Mouse (Mus musculus) forebrain, embryonic 11.5 days (tissue): ENCODE data around the gene Hbp1. TPM values are rescaled to one million over a fixed set of nuclear protein-coding genes. Genes with fewer than 3 reads are reported as not detected.

Experiments used
- ATAC-seq: fragments of 200-750 bp; cut with Nextera tagmentation; replicated peaks from 2 replicates; pipeline ENCODE4 v1.8.0; 2017; ENCODE audit warnings: moderate TSS enrichment; ENCODE audit not compliant: low FRiP score
- DNase-seq: peaks from one replicate; pipeline ENCODE4 v3.0.0-alpha.2; 2017; ENCODE audit warnings: low spot score
- H3K27ac ChIP-seq: fragments of 300-500 bp; sonication (generic); 2 replicates; pipeline ENCODE4 v1.5.1; 2014; ENCODE audit warnings: low read depth, low read length
- H3K27me3 ChIP-seq: fragments of 300-500 bp; sonication (generic); 2 replicates; pipeline ENCODE4 v1.6.1; 2014; ENCODE audit warnings: mild to moderate bottlenecking, low read length, mixed read lengths; ENCODE audit not compliant: control insufficient read depth, insufficient read depth
- H3K36me3 ChIP-seq: fragments of 300-500 bp; sonication (generic); 2 replicates; pipeline ENCODE4 v1.6.1; 2014; ENCODE audit warnings: mild to moderate bottlenecking, low read length, moderate library complexity, mixed read lengths; ENCODE audit not compliant: control insufficient read depth, insufficient read depth
- H3K4me1 ChIP-seq: fragments of 300-500 bp; sonication (generic); replicated peaks from 2 replicates; pipeline ENCODE4 v1.6.1; 2014; ENCODE audit warnings: low read length, mixed read lengths; ENCODE audit not compliant: control insufficient read depth, insufficient read depth
- H3K4me2 ChIP-seq: fragments of 300-500 bp; sonication (generic); 2 replicates; pipeline ENCODE4 v1.6.1; 2014; ENCODE audit warnings: low read depth, mild to moderate bottlenecking, low read length, moderate library complexity, mixed read lengths; ENCODE audit not compliant: severe bottlenecking
- H3K4me3 ChIP-seq: fragments of 300-500 bp; sonication (generic); 2 replicates; pipeline ENCODE4 v1.5.1; 2014; ENCODE audit warnings: low read depth, low read length
- H3K9ac ChIP-seq: fragments of 300-500 bp; sonication (generic); 2 replicates; pipeline ENCODE4 v1.6.1; 2014; ENCODE audit warnings: low read length
- H3K9me3 ChIP-seq: fragments of 300-500 bp; sonication (generic); 2 replicates; pipeline ENCODE4 v1.6.1; 2016; ENCODE audit warnings: low read length, mixed read lengths; ENCODE audit not compliant: control insufficient read depth
- WGBS: fragments of 180-500 bp; shearing (Covaris S2); extraction: QIAGEN DNeasy Blood & Tissue Kit; methylation state at CpG from one replicate; pipeline ENCODE4 v1.1.7; 2014; 5-methylcytosine and 5-hydroxymethylcytosine counted together
- polyA plus RNA-seq: library from polyadenylated mRNA; unstranded; fragments of >200 nt; fragmentation: Nextera tagmentation; extraction: Ambion mirVana; gene quantifications from 2 replicates; pipeline ENCODE4 v1.2.1, GENCODE M21; 2014

The Hbp1 gene
- polyA plus RNA-seq, 1 experiment from 2014 or later, result 80.8 TPM

- peaks cover 16% of the 10 kb centered on the region for H3K4me1 ChIP-seq
- H3K4me2 ChIP-seq, result no peak overlapping the region
- H3K27ac ChIP-seq, result no peak overlapping the region
- no peak overlapping the region for H3K4me3 ChIP-seq
- no peak for ATAC-seq
- H3K27me3 ChIP-seq, result no peaks in the 10 kb centered on the region
- no peak for DNase-seq
- H3K36me3 ChIP-seq, result no peaks in the 10 kb centered on the region
- 90% methylated on average over 7 of the region's 7 CpGs for WGBS
- H3K9ac ChIP-seq, result no peak overlapping the region
- no peaks in the 10 kb centered on the region for H3K9me3 ChIP-seq
Observed at GRCm38 (mm10) chr12:31892771-31893170, 57.6 kb downstream of the Hbp1 start.

GRCm38 (mm10) chr12:31892079-31892478 lies 58.3 kb downstream of the Hbp1 start:
- H3K27me3 ChIP-seq, result no peaks in the 10 kb centered on the region

DNA sequence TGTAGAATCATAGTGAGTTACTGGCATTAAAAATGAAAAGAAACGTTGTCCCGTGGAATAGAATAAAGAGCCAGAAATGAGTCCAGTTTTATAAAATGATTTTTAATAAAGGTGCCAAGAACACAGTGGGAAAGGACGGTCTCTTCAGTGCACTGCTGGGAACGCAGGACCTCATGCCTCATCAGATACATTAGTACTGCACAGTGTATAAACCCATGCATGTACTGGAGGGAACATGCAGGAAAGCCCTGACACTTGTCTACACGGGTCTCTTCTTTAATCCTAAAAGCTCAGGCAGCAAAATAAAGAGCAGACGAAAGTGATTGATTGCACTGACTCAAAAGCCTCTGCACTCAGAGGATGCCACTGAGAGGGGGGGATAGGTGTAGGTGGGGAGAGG lies 59.6 kb downstream of the Hbp1 start:
- ATAC-seq (no peak), DNase-seq (no peak)
- Histone ChIP-seq H3K9me3 (no peaks in the 10 kb centered on the region), H3K27ac (no peak overlapping the region), H3K9ac (no peak overlapping the region), H3K4me1 (peaks cover 4% of the 10 kb centered on the region), H3K4me3 (no peak overlapping the region), H3K4me2 (no peak overlapping the region), H3K36me3 (no peaks in the 10 kb centered on the region; the same call in 1 of the 2 replicates), H3K27me3 (no peaks in the 10 kb centered on the region)
- 67% methylated on average over 6 of the region's 6 CpGs for WGBS

More at GRCm38 (mm10) chr12:31892079-31892478, 58.3 kb downstream of the Hbp1 start:
- H3K9ac ChIP-seq, result no peak overlapping the region
- DNase-seq (no peak), ATAC-seq (no peak)
- no peak overlapping the region for H3K4me3 ChIP-seq
- peaks cover 16% of the 10 kb centered on the region for H3K4me1 ChIP-seq
- no peaks in the 10 kb centered on the region for H3K9me3 ChIP-seq
- no peak overlapping the region for H3K4me2 ChIP-seq
- no peak overlapping the region for H3K27ac ChIP-seq
- H3K36me3 ChIP-seq, result no peaks in the 10 kb centered on the region

DNA sequence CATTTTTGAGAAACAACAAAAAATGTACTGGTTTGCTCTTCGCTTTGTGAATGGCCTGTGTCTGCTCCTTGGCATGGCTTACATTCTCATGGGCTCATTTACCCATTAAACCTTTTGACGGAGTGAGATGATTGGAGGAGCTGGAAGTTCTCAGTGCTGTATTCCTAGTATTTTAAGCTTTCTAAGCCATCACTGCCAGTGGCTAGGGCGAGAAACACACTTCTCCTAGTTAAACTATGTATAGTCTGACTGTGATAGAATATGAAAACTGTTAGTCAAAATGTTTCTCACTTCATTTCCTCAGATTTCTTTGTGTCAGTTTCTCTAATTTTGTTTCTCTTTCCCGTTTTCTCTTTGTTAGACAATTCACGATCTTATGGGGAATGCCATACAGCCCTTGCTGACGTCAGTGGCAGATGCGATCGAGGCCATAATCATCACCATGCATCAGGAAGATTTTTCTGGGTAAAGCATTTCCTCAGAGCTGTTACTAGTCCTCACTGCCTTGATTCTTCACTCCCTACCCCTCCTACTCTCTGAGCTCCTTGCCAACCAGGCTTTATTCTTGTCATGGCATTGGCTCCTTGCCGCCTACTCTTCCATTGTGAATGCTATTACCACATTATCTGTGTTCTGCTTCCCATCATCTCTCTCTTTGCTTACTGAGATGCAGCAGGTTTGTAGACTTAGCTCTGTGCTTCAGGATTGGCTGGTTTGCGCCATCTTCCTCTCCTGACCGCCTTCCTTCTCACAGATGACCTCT lies 64.3 kb downstream of the Hbp1 start:
- no peak overlapping the region for H3K27ac ChIP-seq
- no peak overlapping the region for H3K4me2 ChIP-seq
- ATAC-seq, result no peak
- H3K9ac ChIP-seq, result no peak overlapping the region
- no peak for DNase-seq
- H3K4me3 ChIP-seq, result no peak overlapping the region
- no peaks in the 10 kb centered on the region for H3K4me1 ChIP-seq
- 95% methylated on average over 11 of the region's 11 CpGs for WGBS
- H3K9me3 ChIP-seq, result no peaks in the 10 kb centered on the region
- H3K27me3 ChIP-seq, result no peaks in the 10 kb centered on the region
- no peaks in the 10 kb centered on the region; the same call in 1 of the 2 replicates for H3K36me3 ChIP-seq

DNA sequence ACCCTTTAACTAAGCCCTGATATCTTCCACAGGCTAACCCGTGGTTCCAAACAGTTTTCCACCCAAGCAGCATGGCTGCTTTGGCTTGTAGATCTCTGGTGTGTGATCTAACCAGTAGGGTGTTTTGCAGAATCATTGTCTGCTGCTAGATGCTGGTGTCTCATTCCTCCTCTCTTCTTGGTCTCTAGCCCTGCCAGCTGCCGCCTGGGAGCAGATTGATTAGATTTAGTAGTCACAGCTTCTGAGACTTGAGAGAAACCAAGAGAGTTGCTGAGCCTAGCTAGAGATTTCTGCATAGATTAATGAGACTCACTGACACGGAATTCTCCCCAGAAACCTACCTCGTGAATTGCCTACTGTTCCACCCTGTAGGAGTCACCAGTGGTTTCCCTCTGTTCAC lies 65.3 kb downstream of the Hbp1 start:
- no peaks in the 10 kb centered on the region for H3K27me3 ChIP-seq
- no peak overlapping the region for H3K27ac ChIP-seq
- no peak overlapping the region for H3K4me2 ChIP-seq
- H3K4me1 ChIP-seq, result no peaks in the 10 kb centered on the region
- ATAC-seq, result no peak
- no peak overlapping the region for H3K4me3 ChIP-seq
- DNase-seq, result no peak
- no peaks in the 10 kb centered on the region for H3K9me3 ChIP-seq
- no peaks in the 10 kb centered on the region; the same call in 1 of the 2 replicates for H3K36me3 ChIP-seq
- H3K9ac ChIP-seq, result no peak overlapping the region
- 86% methylated on average over 4 of the region's 4 CpGs for WGBS

GRCm38 (mm10) chr12:31884365-31884764 lies 66.0 kb downstream of the Hbp1 start:
- Histone ChIP-seq H3K36me3 (no peaks in the 10 kb centered on the region; the same call in 1 of the 2 replicates), H3K9ac (no peak overlapping the region), H3K27ac (no peak overlapping the region), H3K4me2 (no peak overlapping the region), H3K4me3 (no peak overlapping the region), H3K9me3 (no peaks in the 10 kb centered on the region), H3K4me1 (no peaks in the 10 kb centered on the region), H3K27me3 (no peaks in the 10 kb centered on the region)
- no peak for DNase-seq
- 88% methylated on average over 4 of the region's 4 CpGs for WGBS
- no peak for ATAC-seq

DNA sequence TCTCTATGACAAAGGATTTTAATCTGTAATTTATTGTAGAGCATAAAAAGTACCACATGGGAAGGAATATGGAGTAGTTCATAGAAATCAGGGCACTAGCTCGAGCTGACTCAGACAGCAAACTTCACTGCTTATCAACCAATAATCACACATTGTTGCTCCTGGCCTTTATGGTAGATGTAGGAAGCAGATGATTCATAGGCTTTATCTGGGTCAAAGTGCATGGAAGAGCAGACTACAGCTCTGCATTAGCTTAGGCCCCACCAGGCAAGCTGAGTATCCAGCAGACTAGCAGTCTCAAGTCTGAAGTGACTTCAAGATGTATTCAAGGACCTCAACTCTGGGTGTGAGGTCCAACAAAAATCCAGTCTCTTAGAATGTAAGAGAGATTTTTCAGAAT lies 67.6 kb downstream of the Hbp1 start:
- Histone ChIP-seq H3K9ac (no peak overlapping the region), H3K9me3 (no peaks in the 10 kb centered on the region), H3K4me1 (no peaks in the 10 kb centered on the region), H3K27ac (no peak overlapping the region), H3K36me3 (no peaks in the 10 kb centered on the region; the same call in 1 of the 2 replicates), H3K27me3 (no peaks in the 10 kb centered on the region), H3K4me3 (no peak overlapping the region), H3K4me2 (no peak overlapping the region)
- DNase-seq, result no peak
- 82% methylated on average over 1 of the region's 1 CpGs for WGBS
- ATAC-seq, result no peak

DNA sequence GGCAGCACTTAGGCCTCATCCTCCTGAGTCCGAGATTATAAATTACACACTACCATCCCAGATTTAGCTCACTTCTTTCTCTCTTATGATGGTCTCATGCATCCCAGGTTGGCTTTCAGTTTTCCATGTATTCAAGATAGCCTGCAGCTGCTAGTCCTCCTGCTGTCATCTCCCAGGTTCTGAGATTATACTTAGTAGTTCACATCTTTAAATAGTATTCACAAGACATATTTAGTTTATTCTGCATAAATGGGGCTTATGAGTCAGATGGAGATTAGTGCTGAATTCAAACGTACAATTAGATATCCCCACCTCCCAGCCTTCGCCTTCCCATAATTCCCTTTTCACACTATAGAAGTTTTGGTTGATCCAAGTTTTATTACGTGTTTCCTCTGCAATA lies 73.6 kb downstream of the Hbp1 start:
- H3K9ac ChIP-seq, result no peak overlapping the region
- ATAC-seq (no peak), DNase-seq (no peak)
- no peaks in the 10 kb centered on the region for H3K9me3 ChIP-seq
- H3K27me3 ChIP-seq, result no peaks in the 10 kb centered on the region
- H3K36me3 ChIP-seq, result no peaks in the 10 kb centered on the region
- no peak overlapping the region for H3K27ac ChIP-seq
- WGBS, result 90% methylated on average over 4 of the region's 4 CpGs
- H3K4me1 ChIP-seq, result no peaks in the 10 kb centered on the region
- no peak overlapping the region for H3K4me3 ChIP-seq
- no peak overlapping the region for H3K4me2 ChIP-seq
